Mouse (Mus musculus): ENCODE measurements around the gene Cdk2ap1. TPM values are rescaled to one million over a fixed set of nuclear protein-coding genes. Genes with fewer than 3 reads are reported as not detected.

The Cdk2ap1 gene
- total and polyA plus RNA-seq, 3 experiments, result 117 to 167 (median 143) TPM

GRCm38 (mm10) chr5:124380121-124380520 is 17.2 kb upstream of the Cdk2ap1 start:
- H3K4me3 ChIP-seq, result no peak overlapping the region
- DNase-seq, result no peak
- H3K36me3 ChIP-seq (ENCODE audit: control insufficient read depth, insufficient read depth, low read length), result peaks cover 8% of the 10 kb centered on the region
- H3K79me2 ChIP-seq (replicated peaks; ENCODE audit: control insufficient read depth, insufficient read depth, low read length), result no peaks in the 10 kb centered on the region
- no peak overlapping the region for H3K27ac ChIP-seq
- TF ChIP-seq POLR2A (IDR thresholded peaks at IDR 0.05; ENCODE audit: insufficient read depth, low read depth, low read length), result no peak
- TF ChIP-seq CTCF (IDR thresholded peaks at IDR 0.05), result no peak
- no peak for TF ChIP-seq EP300 (IDR thresholded peaks at IDR 0.05; ENCODE audit: insufficient read depth, low read depth, low read length)
- H3K9ac ChIP-seq (ENCODE audit: low read depth, low read length), result no peak overlapping the region
- intact Hi-C loops (cut with DNase I), result no loop called here
- H3K27me3 ChIP-seq (ENCODE audit: control insufficient read depth, insufficient read depth, low read length), result no peaks in the 10 kb centered on the region
- WGBS, result 80% methylated on average over 1 of the region's 1 CpGs
- no peaks in the 10 kb centered on the region for H3K4me1 ChIP-seq (ENCODE audit: control insufficient read depth, insufficient read depth, low read length)

GRCm38 (mm10) chr5:124377149-124377548 is 14.3 kb upstream of the Cdk2ap1 start:
- Histone ChIP-seq H3K36me3 (ENCODE audit: control insufficient read depth, insufficient read depth, low read length) (peaks cover 8% of the 10 kb centered on the region), H3K27ac (no peak overlapping the region), H3K4me3 (no peak overlapping the region), H3K79me2 (replicated peaks; ENCODE audit: control insufficient read depth, insufficient read depth, low read length) (no peaks in the 10 kb centered on the region), H3K9ac (ENCODE audit: low read depth, low read length) (no peak overlapping the region), H3K4me1 (ENCODE audit: control insufficient read depth, insufficient read depth, low read length) (no peaks in the 10 kb centered on the region), H3K27me3 (ENCODE audit: control insufficient read depth, insufficient read depth, low read length) (no peaks in the 10 kb centered on the region)
- TF ChIP-seq EP300 (IDR thresholded peaks at IDR 0.05; ENCODE audit: insufficient read depth, low read depth, low read length), result no peak
- 76% methylated on average over 4 of the region's 4 CpGs for WGBS
- intact Hi-C loops (cut with DNase I), result no loop called here
- DNase-seq, result no peak

GRCm38 (mm10) chr5:124376401-124376800 is 13.5 kb upstream of the Cdk2ap1 start:
- H3K9ac ChIP-seq (ENCODE audit: low read depth, low read length), result no peak overlapping the region
- 92% methylated on average over 1 of the region's 1 CpGs for WGBS
- H3K27ac ChIP-seq, result no peak overlapping the region
- H3K27me3 ChIP-seq (ENCODE audit: control insufficient read depth, insufficient read depth, low read length), result no peaks in the 10 kb centered on the region
- no peak overlapping the region for H3K4me3 ChIP-seq
- intact Hi-C loops (cut with DNase I), result no loop called here
- peaks cover 6% of the 10 kb centered on the region for H3K36me3 ChIP-seq (ENCODE audit: control insufficient read depth, insufficient read depth, low read length)
- no peak for TF ChIP-seq POLR2A (IDR thresholded peaks at IDR 0.05; ENCODE audit: insufficient read depth, low read depth, low read length)
- TF ChIP-seq EP300 (IDR thresholded peaks at IDR 0.05; ENCODE audit: insufficient read depth, low read depth, low read length), result no peak
- TF ChIP-seq CTCF (IDR thresholded peaks at IDR 0.05), result no peak
- DNase-seq, result no peak
- no peaks in the 10 kb centered on the region for H3K79me2 ChIP-seq (replicated peaks; ENCODE audit: control insufficient read depth, insufficient read depth, low read length)
- H3K4me1 ChIP-seq (ENCODE audit: control insufficient read depth, insufficient read depth, low read length), result no peaks in the 10 kb centered on the region

- intact Hi-C loops (cut with DNase I), result no loop called here
- no peak for DNase-seq
- H3K4me1 ChIP-seq (ENCODE audit: control insufficient read depth, insufficient read depth, low read length), result no peaks in the 10 kb centered on the region
- no peaks in the 10 kb centered on the region; the same call in 1 of the 2 replicates for H3K36me3 ChIP-seq (ENCODE audit: control insufficient read depth, insufficient read depth, low read length)
- H3K79me2 ChIP-seq (replicated peaks; ENCODE audit: control insufficient read depth, insufficient read depth, low read length), result no peaks in the 10 kb centered on the region
- 96% methylated on average over 7 of the region's 7 CpGs for WGBS
- no peaks in the 10 kb centered on the region for H3K27me3 ChIP-seq (ENCODE audit: control insufficient read depth, insufficient read depth, low read length)
- TF ChIP-seq POLR2A (IDR thresholded peaks at IDR 0.05; ENCODE audit: insufficient read depth, low read depth, low read length) (no peak), EP300 (IDR thresholded peaks at IDR 0.05; ENCODE audit: insufficient read depth, low read depth, low read length) (no peak), CTCF (IDR thresholded peaks at IDR 0.05) (no peak)
- H3K4me3 ChIP-seq, result no peak overlapping the region
- no peak overlapping the region for H3K9ac ChIP-seq (ENCODE audit: low read depth, low read length)
- no peak overlapping the region for H3K27ac ChIP-seq
Observed at GRCm38 (mm10) chr5:124374298-124374697, 11.4 kb upstream of the Cdk2ap1 start.

GRCm38 (mm10) chr5:124366721-124367120 is 3.8 kb upstream of the Cdk2ap1 start:
- TF ChIP-seq CTCF (IDR thresholded peaks at IDR 0.05) (no peak), POLR2A (IDR thresholded peaks at IDR 0.05; ENCODE audit: insufficient read depth, low read depth, low read length) (no peak)
- intact Hi-C loops (cut with DNase I), result no loop called here
- 63% methylated on average over 3 of the region's 3 CpGs for WGBS

GRCm38 (mm10) chr5:124365754-124366153 is 2.9 kb upstream of the Cdk2ap1 start:
- WGBS, result 89% methylated on average over 2 of the region's 2 CpGs
- TF ChIP-seq CTCF (IDR thresholded peaks at IDR 0.05) (no peak), EP300 (IDR thresholded peaks at IDR 0.05; ENCODE audit: insufficient read depth, low read depth, low read length) (no peak), POLR2A (IDR thresholded peaks at IDR 0.05; ENCODE audit: insufficient read depth, low read depth, low read length) (no peak)
- H3K27ac ChIP-seq, result no peak overlapping the region
- no peak for DNase-seq
- no peaks in the 10 kb centered on the region for H3K4me1 ChIP-seq (ENCODE audit: control insufficient read depth, insufficient read depth, low read length)
- H3K4me3 ChIP-seq, result no peak overlapping the region
- intact Hi-C loops (cut with DNase I), result no loop called here
- H3K36me3 ChIP-seq (ENCODE audit: control insufficient read depth, insufficient read depth, low read length), result no peaks in the 10 kb centered on the region
- H3K79me2 ChIP-seq (replicated peaks; ENCODE audit: control insufficient read depth, insufficient read depth, low read length), result no peaks in the 10 kb centered on the region
- H3K9ac ChIP-seq (ENCODE audit: low read depth, low read length), result no peak overlapping the region
- no peaks in the 10 kb centered on the region for H3K27me3 ChIP-seq (ENCODE audit: control insufficient read depth, insufficient read depth, low read length)

More at GRCm38 (mm10) chr5:124366721-124367120, 3.8 kb upstream of the Cdk2ap1 start:
- Histone ChIP-seq H3K4me1 (ENCODE audit: control insufficient read depth, insufficient read depth, low read length) (no peaks in the 10 kb centered on the region), H3K4me3 (no peak overlapping the region), H3K36me3 (ENCODE audit: control insufficient read depth, insufficient read depth, low read length) (no peaks in the 10 kb centered on the region; the same call in 1 of the 2 replicates), H3K9ac (ENCODE audit: low read depth, low read length) (no peak overlapping the region), H3K79me2 (replicated peaks; ENCODE audit: control insufficient read depth, insufficient read depth, low read length) (no peaks in the 10 kb centered on the region), H3K27me3 (ENCODE audit: control insufficient read depth, insufficient read depth, low read length) (no peaks in the 10 kb centered on the region), H3K27ac (no peak overlapping the region)
- DNase-seq, result no peak

All from heart, adult 2 months (tissue).